Mouse (Mus musculus) layer of hippocampus, adult 8-10 months (tissue): ENCODE data around the gene Ttc26. TPM values are rescaled to one million over a fixed set of nuclear protein-coding genes. Genes with fewer than 3 reads are reported as not detected.

Experiments used
- DNase-seq, 2 experiments: peaks; one replicate each; pipeline ENCODE4 v3.0.0; 2022; ENCODE audit warnings: low spot score in 2 of 2
- total RNA-seq, 4 experiments: library from RNA; stranded (reverse); gene quantifications; 2 replicates each; pipeline ENCODE4 v1.2.4; 2022

Ttc26 gene
- 10 to 100 TPM; 11.5 to 14.4 (median 13.5) TPM for total RNA-seq

- DNase-seq, result peak; percentile 77 to 82
Measured at GRCm38 (mm10) chr6:38381129-38381771, at the start of gene Ttc26. Gene Ttc26, plus strand, starts transcription at chr6:38381469.

DNA sequence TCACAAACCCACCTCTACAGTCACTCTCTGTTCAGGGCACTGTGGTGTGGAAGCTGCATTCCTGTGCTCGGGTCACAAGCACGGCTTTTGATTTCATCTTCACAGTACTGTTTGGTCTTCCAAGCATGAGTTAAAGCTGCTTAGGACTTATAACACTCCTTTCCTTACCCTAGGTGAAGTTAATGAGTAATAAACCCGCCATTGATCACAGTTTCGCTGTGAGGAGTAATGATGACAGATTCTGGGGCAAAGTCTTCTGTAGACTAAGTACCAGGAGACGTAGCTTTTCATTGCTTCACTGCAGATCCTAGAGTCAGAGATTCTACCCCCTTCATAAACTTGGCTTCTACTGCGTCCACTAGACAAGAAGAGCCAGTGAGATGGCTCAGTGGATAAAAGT lies 46.0 kb upstream of the Ttc26 start:
- no peak for DNase-seq

DNA sequence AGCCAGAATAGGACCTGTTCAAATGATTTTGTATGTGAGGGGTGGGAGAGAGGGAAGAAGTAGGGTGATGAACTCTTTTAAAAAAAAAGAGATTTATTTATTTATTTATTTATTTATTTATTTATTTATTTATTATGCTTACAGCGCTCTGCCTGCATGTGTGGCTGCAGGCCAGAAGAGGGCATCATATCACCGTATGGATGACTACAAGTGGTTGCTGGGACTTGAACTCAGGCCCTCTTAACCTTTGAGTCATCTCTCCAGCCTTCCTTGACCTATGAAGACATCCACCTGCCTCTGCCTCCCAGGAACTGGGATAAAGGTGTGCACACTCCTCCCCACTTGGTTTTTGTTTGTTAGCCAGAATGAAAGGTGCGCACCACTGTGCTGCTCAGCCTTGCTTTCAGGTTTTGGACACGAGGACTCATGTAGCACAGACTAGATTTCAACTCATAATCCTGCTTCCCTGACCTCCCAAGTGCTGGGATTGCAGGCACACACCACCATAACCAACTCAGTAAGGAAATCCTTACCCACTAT lies 44.0 kb upstream of the Ttc26 start:
- DNase-seq, result no peak

DNA sequence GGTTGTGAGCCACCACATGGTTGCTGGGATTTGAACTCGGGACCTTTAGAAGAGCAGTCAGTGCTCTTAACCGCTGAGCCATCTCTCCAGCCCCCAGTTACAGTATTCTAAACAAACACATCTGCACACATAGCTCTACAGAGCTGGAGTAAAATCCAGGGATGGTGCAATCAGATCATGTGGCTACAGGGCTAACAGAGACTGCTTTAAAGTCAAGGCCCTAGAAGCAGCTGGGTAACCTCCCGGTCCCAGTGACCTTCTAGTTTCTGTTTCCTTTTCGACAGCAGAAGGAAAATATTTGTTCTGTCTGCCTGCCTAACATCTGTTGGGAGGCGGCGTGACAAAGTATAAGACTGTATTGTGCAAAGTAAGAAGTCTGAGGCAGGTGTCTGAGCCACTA lies 43.3 kb upstream of the Ttc26 start:
- DNase-seq, result no peak

DNA sequence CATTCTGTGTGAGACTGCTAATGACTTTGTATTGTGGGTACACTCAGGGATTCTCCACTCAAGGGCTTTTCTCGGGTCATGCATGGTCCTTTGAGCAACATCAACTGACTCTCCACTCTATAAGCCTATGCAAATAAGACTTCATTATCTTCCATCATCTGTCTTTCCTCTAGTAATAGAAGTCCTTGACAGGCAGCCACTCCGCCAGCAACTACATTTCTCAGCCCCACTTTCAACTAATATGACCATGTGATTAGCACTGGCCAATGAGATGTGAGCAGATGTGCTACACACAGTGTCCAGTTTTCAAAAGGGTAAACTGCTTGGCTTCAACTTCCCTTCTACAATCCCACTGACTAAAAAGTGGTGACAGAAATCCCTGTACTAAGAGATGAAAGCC lies 42.2 kb upstream of the Ttc26 start:
- DNase-seq, result no peak

GRCm38 (mm10) chr6:38341751-38342665 lies 39.3 kb upstream of the Ttc26 start:
- no peak for DNase-seq

GRCm38 (mm10) chr6:38342666-38342992 lies 38.6 kb upstream of the Ttc26 start:
- no peak for DNase-seq

GRCm38 (mm10) chr6:38343581-38343980 lies 37.7 kb upstream of the Ttc26 start:
- no peak for DNase-seq

DNA sequence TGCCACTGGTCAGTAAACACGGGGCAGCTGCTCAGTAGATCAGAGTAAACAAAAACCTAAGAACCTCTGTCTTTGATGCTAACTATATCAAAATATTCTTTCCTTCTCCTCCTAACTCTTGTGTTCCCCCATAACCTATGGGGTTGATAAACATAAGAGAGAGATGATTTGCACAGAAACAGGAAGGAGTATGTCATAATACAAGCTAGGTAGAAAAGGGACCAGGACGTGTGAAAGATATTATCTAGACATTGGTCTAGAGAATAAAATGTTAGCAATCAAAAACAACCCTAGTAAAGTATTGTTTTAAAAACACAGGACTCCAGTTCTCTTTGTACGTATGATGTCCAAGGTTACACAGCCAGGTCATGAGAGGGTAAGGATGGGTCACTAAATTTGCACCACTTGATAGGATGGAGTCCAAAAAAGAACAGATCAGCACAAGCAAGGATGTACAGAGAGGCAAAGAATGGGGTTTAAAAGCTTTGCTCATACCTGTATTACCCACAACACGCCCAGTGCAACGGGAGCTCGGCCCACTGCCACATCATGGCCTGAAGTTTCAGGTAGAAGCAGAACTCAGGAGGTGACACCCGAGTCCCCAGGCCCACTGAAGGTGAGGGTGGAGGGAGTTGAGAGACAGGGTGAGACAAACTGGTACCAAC lies 37.1 kb upstream of the Ttc26 start:
- no peak for DNase-seq

- DNase-seq, result no peak
Measured at GRCm38 (mm10) chr6:38345796-38346195, 35.5 kb upstream of the Ttc26 start.

DNA sequence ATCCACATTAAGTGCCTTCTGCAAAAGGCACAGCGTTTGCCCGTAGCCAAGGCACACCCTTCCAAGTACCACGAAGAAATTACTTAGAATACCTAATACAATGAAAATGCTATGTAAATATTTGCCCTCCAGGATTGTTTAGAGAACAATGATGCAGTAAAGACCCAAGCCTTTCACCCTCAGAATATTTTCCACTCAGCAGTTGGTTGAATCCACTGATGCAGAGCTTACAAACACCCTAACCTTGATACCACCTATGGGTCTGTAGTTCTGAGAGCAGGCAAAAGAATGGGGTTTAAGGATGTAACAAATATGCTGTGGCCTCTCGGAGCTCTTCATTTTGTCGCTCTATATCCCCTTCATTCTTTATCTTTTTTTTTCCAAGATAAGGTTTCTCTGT lies 33.4 kb upstream of the Ttc26 start:
- DNase-seq, result no peak

GRCm38 (mm10) chr6:38348811-38349453 lies 32.3 kb upstream of the Ttc26 start:
- DNase-seq, result no peak

DNA sequence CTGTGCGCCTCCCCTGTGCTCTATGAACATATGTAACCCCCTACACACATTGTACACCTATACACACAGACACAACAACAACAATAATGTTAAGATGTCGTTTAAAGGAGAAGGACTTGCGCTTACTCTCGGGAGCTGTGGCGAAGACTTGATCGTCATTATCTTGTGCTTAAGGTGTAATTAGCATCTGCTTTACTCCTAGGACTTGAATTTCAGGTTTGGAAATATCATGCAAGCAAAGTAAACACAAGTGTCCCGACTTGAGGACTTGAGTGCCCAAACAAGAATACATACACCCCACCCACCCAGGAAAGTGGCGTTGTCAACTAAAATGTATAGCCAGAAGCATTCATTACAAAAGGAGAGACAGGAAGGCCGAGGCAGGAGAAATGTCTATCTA lies 31.5 kb upstream of the Ttc26 start:
- no peak for DNase-seq

DNA sequence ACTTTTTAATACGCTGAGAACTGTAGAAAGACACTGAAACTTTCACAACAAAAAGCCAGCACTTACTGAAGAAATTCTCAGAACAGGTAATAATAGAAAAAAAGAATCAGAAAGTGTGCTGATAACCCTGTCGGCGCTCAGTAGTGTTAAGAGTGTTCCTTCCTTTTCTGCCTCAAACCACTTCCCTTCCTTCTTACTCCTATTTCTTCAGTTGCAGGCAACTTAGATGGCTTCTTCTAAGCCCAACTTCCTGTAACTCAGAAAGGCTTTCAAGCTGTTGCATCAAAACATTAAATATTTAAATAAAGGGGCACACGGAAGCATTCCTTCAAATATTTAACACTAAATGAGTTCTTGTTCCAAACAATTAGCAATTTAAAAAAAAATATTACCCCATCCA lies 29.3 kb upstream of the Ttc26 start:
- DNase-seq, result no peak

GRCm38 (mm10) chr6:38352451-38352850 lies 28.8 kb upstream of the Ttc26 start:
- no peak for DNase-seq

GRCm38 (mm10) chr6:38353181-38353580 lies 28.1 kb upstream of the Ttc26 start:
- no peak for DNase-seq

DNA sequence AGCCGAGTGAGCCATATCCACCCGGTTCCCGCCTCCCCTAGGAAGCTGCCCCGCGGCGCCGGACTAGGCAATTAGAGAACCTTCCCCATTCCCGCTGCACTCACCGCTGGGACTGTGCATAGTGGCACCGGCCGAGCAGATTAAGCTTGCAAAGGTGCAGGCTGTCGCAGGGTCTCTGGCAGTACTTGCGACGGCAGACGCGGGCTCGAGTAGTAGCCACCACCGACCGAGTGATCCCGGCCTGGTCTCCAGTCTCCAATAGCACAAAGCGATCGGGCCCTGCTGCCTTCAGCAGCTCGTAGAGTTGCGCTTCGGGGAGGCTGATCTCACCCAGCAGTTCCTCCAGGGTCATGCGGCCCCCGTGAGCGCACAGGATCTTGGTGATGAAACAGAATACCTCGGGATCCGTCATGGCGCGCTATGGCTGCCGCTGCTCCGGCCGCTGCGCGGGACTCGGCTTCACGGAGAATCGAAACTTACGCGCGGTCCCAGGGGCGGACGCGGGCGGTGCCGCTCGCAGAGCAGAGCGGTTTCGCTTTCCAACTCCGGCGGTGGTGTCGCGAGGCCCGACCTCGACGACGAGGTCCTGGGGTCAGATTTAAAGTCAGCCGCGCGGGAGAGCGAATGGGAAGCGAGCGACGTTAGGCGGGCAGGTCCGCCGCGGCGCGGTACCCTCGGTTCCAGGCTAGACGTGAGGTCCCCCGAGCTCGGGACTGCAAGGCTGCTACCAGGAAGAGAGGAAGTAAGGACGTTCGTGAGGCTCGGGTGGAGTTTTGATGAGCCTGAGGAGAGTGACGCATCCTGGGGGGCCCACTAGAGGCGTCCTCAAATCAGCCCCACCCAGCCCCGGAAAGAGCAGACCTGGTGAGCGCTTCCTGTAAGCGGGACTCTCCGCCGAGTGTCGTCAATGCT lies 27.2 kb upstream of the Ttc26 start, which contains the start of gene Zc3hav1:
Gene Zc3hav1, minus strand, starts transcription at position 793 of the 912 bp plus-strand sequence.
- peak in 1 of 2 experiments; percentile 6 for DNase-seq

DNA sequence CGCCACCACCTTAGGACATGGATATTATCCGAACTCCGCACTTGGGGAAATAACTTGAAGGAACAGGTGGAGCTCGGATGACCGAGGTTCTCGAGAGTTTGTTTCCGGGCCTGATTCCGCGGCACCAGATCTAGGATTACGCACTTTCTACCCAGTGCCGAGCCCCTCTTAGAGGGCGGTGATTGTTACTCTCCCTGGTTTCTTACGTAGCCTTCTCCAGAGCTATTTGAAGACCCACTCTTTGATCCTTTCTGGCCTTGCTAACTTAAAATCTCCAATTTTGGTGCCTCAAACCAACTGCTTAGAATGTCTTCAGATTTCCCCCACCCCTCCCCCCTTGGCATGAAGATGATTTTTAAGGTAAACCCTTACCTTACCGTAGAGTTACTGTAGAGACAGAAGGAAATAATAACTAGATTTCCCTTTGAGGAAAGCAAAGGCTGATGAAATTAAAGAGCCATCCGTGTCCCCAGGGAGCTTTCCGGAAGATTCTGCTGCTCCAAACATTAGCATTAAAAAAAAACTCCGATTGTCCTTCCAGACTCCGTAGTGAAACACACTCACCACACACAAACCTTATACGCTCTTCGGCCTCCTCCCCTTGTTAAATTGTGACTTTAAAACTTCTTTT lies 26.4 kb upstream of the Ttc26 start:
- DNase-seq, result no peak

- no peak for DNase-seq
Measured at GRCm38 (mm10) chr6:38355354-38355823, 25.9 kb upstream of the Ttc26 start.

- DNase-seq, result no peak
Measured at GRCm38 (mm10) chr6:38355862-38356261, 25.4 kb upstream of the Ttc26 start.
